Mouse (Mus musculus): Measurements from ENCODE around the gene Spem1.
"Not testable (repeated sequence)": the region's sequence is repeated elsewhere in the genome, so short reads cannot be mapped to it uniquely, and the experiment has no call there.

The Spem1 gene

DNA sequence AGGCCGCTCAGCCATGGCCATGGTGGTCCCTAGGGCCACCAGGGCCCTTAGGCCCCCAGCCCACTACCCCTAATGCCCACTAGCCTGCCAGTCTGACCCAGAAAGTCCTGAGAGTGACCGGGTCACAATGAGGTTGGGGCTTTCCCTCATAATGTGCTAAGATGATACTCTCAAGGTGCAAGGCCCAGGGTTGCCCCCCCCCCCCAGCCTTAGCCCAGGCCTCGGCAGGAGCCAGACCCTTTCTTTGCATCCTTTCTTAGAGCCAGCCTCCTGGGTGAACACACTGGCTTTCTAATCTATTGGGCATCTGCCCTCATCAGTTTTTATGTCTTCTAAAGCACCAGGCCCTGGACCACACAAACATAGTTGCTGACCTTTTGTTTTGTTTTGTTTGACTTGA, at the start of gene Spem1:
Gene Spem1 (minus strand): TSS at position 101 of the 400 bp plus-strand sequence.
- no peak for DNase-seq

DNA sequence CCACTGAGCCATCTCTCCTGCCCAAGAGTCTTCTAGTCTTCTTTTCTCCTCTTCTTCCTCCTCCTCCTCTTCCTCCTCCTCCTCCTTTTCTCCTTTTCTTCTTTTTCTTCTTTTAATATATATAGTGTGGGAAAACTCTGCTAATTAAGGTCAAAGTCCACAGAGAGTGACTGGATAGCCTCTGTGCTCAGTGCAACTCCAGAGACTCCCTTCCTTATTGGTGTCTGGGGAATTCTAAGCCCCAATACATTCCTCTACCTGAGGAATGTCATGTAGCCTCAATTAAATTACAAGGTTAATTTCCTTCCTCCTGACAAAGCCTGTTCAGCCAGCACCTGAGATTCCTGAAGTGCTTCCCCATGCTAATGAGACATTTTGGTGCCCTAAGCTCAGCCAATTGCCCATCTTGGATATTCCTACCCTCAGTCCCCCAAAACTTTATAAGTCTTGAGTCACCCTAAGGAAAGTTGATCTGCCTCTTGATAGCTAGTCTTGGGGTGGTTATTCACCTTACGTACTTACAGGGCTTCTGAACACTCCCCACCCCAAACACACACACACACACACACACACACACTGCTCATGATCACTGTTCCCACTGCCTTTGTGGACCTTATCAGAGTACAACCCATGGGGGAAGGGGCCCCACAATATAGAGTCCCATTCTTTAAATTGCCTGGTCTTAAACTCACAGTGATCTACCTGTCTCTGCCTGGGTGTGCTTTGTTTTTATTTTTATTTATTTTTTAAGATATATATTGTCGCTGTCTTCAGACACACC, 48.5 kb upstream of the Spem1 start:
- DNase-seq, result no peak

DNA sequence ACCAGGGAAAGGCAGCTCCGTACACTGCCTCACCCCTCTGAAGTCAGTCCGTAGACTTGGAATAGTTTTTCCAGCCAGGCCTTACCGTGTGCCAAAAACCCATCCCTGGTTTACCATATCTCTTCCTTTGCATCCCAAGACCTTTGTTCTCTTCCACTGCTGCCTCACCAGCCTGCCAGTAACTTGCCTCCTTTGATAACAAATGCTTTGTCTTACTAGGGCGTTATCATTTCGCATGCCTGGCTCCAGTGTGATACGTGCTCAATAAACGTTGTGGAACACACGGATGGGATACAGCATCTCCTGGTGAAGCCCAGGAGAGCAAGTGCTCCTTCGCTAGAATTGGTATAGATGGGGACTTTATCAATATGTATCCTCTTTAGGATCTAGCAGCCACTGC, 45.4 kb upstream of the Spem1 start:
- no peak for DNase-seq

DNA sequence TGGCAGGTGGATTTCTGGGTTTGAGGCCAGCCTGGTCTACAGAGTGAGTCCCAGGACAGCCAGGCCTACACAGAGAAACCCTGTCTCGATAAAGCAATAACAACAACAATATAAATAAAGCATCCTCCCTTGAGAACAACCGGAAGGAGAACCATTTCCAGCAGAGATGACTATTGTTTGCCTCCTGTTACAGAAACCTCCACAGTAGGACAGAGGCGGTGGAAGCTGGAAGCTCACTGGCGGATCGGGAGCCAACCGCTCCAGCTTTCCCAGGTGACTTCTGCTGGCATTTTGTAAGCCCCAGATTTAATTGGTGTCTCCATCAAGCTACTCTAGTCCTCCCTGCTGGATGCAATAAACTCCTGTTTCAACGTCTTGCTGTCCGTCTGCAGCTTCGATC, 43.6 kb upstream of the Spem1 start:
- DNase-seq, result no peak

DNA sequence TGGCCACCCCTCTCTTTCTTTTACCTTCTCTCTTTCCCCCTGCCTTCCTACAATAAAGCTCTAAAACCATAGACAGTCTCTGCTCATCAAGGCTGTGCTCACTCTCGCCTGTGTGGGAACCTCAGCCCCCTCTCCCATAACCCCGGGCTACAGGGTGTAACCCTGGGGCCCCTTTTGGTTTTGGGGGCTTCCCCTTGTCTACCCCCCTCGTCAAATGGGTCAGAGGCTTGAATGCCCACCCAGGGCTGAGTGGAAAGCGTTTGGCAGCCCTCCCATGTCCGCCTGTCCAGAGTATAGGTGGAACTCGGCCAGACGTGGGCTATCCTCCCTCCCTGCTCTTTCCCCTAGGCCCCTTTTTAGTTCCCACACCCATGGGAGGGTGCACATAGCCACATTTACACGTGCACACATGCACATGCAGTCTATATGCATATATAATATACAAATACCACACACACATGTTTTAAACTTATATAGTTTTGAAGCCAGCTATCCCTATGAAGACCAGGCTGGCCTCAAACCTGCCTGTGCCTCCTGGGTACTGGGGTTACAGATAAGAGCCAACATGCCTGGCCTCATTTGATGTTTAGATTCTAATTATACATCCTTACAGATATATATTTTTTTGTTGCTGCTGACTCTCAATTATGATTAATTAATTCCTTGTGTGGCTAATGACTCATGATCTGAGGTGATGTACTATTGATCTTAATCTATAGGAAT, 42.3 kb upstream of the Spem1 start:
- no peak for DNase-seq

DNA sequence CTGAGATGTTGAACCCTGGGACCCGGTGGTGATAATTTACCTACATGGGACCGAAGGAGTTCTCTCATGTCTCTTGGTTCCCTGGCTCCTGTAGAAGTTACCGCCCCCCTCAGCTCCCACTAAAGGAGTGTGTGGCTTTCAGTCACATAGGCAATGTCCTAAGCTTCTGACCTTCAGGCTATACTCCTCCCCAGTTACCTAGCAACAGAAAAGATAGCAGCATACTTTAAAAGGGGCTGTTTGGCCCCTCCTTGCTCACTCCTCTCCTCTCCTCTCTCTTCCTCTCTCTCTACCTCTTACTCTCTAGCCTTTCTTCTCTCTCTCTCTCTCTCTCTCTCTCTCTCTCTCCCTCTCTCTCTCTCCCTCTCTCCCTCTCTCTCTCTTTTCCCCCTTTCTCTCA, 41.7 kb upstream of the Spem1 start:
- not testable (repeated sequence) for DNase-seq

DNA sequence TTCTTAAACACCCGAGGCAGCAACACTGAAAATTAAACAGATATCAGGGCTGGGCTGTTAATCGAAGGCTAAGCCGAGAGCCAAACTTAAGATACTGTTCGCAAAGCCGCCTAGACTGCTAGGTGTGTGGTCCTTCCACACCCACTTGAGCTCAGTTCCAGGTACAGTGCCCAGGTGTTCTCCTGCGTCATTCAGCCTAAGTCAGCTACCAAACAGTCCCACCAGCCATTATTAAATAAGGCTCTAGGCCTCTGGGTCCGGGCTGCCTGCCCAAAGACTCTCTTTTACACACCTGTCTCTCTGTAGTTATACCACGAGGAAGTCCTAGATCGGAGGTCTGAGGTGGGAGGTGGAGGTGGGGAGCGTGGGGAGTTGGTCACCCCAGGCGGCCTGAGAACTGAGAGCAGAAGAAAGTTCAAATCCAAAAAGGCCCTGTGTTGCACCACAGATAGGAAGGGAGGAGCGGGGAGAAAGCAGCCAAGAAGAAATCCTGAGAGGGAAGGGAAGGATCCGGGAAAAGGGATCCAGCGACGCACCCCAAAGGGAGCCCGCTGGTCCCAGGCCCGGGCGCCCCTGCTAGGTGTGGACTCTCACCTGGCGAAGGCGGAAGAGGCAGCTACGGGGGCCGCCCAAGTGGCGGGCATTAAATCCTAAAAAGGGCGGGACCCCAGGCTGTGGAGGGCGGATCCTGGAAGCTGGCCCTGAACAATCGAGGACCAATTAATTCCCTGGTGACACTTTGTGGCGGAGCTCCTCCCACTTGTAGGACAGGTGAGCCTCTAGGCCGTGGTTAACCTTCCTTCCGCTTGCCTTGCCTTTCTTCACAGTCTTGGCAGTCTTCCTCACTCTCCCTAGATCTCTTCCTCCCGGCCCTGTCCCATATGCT, 36.4 kb upstream of the Spem1 start, which contains the start of gene Tnk1:
Gene Tnk1 (minus strand): TSS at position 618 of the 886 bp plus-strand sequence.
- peak; percentile 72 to 75 for DNase-seq

DNA sequence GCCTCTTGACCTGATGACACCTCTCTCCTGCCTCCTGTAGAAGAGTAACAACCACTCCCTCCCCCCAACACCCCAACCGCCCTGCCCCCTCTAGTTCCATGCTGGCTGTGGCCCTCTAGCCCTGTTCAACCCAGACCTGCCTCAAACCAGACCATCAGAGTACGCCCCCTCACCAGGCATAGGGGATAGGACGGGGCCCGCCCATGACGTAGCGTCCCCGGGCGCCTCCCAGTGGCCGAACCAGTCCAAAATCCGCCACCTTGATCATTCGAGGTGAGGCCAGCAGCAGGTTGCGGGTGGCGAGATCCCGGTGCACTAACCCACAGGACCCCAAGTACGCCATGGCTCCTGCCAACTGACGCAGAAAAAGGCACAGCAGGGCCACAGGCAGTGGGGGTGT, 33.4 kb upstream of the Spem1 start:
- peak; percentile 31 to 78 for DNase-seq

DNA sequence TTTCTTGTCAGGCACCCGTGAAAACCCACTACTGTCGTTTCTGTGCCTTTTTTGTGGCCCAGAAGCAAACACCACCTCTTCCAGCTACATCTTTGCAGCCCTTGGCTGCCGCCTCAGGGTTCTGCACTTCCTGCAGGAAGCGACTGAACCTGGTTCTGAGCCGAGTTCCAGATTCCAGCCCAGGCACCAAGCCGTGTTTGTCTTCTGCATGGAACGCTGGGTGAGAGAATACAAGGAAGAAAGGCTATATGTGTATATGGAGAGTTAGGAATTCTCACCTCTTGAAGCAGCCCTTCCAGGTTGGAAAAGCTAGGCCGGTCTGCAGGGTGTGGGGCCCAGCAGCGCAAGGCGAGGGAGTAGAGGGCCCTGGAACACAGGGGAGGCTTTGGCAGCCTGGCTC, 32.7 kb upstream of the Spem1 start:
- no peak for DNase-seq

DNA sequence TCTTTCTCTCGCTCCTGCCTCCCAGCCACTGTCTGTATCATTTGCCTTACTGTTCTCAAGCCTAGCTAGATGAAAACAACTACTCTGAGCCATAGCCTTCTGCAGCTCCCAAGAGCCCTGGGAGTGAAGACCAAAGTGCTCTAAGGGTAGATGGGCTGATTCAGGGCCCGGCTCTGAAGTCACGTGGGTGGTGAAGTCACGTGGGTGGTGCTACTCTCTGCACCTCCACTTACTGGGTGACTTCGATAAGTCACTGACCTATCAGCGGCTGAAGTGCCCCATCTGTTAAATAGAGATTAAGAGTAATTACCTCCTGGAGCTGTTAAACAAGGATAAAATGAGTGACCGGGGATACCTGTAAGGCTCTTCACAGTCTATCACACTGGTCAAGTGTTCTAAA, 32.0 kb upstream of the Spem1 start:
- peak; percentile 56 to 67 for DNase-seq

DNA sequence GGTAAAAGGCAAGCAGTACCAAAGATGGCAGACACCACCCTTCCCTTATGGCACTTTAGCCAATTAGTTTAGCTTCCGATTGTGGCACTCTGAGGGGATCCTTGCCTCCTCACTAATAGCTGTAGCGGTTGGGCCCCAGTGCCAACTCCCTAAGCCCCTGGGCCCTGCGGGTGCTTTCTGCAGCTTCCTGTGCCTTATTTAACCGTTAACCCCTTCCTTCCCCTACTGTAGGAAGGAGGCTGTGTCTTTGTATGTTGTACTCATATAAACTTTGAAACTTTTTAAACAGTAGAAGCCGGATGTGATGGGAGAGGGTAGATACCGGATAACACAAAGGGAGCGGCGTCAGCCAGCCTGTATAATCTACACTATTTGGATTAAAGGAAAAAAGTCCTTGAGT, 28.8 kb upstream of the Spem1 start:
- DNase-seq, result no peak

DNA sequence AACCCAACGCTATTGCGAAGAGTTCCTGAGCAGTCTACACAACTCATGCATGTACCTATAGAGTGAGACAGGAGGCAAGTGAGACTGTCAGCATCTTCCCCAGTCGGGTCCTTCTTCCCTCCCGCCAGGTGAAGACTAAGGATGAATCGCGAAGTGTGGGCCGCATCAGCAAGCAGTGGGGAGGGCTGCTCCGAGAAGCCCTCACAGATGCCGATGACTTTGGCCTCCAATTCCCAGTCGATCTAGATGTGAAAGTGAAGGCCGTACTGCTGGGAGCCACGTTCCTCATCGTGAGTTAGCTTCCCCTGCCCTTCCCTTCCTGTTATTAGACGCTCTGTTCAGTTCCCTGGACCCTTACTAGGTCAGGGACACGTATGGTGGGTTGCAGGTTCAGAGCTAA, 27.9 kb upstream of the Spem1 start:
- no peak for DNase-seq

DNA sequence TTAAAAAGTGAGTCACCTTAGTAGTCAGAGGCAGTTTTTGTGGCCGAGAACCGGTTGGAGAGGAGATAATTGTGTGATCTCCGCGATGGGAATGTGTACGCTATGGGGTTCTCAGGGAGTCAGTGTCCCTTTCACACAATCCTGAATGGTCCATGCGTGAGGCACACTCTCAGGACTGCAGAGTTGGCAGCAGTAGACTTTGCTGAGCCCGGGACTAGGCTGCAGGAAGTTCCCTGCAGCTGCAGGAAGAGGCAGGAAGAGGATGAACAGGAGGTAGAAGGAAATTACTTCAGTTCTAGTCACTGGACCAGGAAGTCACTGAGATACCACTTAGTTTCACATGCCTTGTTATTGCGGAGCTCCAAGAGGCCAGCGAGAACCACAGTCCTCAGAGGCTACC, 27.1 kb upstream of the Spem1 start:
- peak in 1 of 2 experiments; percentile 13 for DNase-seq

DNA sequence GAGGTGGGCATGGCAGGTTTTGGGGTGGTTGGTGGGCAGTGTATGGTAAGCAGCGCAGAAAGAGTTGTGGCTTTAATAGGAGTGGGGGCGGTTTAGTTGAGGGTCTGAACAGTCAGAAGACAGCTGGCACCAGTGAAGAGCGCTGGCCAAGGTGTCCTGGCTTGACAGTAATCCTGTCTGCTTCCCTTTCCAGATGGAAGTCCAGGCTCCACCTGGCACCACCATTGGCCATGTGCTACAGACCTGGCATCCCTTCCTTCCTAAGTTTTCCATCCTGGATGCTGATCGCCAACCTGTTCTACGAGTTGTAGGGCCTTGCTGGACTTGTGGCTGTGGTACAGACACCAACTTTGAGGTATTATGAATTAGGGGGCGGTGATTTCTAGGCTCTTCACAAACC, 26.0 kb upstream of the Spem1 start:
- DNase-seq, result no peak

DNA sequence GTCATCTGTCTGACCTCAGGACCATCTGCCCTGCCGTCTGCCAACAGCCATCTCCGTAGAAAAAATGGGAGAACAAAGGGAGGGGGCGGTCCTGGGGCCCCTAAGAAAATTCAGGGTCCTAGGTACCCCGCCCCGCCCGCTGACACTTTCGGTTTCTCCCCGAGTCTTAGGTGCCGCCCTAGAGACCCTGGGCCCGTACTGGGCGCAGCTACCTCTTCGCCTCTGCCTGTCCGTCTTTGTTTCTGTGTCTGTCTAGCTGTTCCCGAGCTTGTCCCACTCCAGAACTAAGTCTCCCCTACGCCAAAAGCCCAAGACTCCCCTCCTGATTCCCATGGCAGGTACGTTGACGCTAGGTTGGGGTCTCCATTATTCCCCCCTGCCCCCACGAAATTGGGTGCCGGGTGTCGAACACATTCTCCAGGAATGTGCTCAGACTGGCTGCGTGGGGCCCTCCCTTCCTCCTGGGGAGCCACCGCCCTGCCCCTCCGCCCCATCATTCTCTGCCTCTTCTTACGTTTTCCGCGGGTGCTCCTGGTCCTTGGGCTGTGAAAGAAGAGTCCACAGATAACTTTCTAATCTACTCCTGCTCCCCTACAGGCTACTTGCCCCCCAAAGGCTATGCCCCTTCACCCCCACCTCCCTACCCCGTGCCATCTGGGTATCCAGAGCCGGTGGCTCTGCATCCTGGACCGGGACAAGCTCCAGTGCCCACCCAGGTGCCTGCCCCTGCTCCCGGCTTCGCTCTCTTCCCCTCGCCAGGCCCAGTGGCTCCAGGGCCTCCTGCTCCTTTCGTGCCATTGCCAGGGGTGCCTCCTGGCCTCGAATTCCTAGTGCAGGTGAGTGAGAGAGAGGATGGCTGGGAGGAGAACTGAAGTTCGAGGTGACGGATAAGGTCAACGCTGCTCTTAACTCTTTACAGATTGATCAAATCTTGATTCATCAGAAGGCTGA, 25.0 kb upstream of the Spem1 start:
- peak in 1 of 2 experiments; percentile 41 for DNase-seq

DNA sequence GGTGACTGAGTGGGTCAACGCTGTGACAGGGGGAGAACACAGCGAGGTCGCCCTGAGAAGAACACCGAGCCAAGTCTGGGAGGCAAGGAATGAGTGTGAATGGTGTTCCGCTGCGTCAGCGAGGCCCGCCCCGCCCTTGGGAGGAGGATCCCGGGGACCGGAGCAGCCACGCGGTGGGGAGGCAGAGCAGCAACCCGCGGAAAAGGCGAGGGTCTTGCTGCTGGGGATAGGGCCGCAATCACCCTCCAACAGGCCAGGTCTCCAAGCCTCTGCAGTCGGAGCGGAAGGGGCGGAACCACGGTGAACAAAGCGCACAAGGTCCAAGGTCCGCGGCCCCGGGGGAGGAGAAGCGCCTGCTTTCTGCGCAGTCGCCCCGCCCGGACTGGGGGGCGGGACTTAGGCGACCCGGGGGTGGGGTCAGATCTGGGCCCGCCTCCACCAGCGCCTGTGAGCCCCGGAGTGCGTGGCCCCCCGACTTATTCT, 24.3 kb upstream of the Spem1 start, which contains the start of gene Plscr3:
Gene Plscr3 (plus strand): TSS at position 179 of the 483 bp plus-strand sequence.
- peak; percentile 96 to 98 for DNase-seq

DNA sequence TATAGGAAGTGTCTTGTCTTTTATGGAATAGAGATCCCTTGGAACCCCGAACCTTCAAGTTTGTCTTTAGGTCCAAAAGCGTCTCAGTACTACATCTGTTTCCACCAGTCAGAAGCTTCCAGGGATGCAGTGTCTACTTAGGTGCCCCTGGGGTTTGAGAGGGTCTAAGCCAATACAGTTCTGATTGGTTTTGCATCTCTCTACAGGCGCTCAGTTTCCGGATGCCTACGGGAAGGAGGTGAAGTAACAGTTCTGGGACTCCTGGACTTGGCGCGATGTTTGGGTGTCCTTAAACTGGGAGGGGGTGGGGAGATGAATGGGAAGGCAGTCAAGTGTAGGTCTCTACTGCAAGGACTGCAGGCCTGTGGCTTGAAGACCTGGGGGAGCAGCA, 16.7 kb upstream of the Spem1 start:
- DNase-seq, result peak; percentile 19 to 42

DNA sequence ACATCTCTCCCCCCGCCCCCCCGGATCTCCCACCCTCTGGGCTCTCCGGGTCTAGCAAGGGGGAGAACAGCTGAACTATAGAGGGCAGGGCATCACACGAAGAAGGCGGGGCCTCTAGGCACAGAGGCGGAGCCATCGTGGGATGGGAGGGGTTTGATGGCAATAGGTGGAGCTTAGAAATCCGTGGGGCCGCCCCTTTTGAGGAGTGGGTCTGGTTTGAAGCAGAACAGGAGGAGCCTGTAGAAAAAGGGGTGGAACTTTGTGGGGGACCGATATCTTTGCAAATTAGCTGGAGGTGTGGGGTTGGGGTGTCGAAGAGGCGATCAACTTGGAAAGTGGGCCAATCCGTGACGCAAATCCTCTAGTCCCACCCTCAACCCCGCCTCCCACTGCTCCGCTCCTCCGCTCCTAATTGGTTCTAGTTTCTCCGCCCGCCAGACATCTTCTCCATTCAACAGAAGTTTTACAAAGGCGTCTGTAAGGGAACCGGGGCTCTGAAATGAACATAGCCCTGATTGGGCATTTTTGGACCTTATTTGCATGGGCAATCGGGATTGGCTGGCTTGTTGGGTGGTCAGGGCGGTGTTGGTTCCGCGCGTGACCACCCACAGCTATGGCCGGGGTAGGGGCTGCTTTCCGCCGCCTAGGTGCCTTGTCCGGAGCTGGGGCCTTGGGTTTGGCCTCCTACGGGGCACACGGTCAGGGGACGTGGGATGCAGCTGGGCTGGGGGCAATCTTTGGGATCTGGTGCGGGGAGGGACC, 16.2 kb upstream of the Spem1 start, which contains the start of gene Tmem256:
Gene Tmem256 (plus strand): TSS at position 563 of the 762 bp plus-strand sequence.
- DNase-seq, result peak; percentile 97 to 99

DNA sequence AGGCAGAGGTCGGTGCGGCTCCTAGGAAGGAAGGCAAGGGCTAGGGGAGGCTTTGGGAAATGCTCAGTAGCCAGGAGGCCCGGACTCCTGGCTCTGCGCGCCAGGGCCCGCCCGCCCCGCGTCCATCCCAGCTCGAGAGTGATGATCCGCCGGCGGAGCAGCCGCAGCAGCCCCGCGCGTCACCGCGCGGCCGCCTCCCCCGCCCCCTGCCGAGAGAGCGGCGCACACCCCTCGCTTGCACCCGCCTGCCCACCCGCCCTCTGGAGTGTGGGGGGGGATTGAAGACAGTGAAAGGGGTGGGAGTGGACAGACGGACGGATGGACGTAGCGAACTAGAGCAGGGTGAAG, 15.6 kb upstream of the Spem1 start, which contains the start of gene Nlgn2:
Gene Nlgn2 (minus strand): TSS at position 181 of the 348 bp plus-strand sequence.
- no peak for DNase-seq

DNA sequence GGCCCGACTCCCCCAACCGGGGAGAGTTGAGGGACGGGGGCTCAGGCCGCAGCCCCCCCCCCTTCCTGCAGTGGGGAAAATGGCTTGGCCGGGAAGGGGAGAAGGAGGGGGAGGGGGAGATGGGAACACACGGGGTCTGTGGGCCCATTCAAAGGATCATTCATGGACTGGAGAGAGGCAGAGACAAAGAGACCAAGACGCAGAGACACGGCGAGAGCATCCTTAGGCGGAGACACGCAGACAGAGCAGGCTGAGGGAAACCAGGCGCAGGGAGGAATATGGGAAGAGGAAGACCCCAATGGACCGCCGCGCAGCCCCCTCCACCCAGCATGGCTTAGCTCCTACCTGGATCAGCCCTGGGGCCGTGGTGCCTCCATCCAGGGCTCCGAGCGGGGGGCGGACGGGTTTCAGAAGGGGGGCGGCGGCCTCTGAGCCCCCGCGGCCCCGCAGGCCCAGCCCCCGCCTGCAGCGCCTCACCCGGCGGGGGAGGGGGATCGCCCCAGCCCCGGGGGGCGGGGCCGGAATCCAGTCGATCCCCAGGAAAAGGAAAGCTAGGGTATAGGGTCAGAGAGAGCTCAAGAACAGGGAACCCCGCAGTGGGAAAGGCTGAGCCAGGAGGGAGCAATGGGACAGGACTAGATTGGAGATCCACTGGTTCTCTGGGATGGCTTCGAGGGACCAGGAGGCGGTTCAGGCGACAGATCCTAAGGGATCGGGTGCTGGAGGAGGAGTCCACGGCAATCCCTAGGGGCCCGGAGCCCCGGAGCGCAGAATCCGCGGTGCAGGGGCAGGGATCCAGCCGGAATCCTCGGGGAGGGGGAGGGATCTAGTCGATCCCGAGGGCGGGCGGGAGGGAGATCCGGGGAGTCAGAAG, 15.0 kb upstream of the Spem1 start:
- DNase-seq, result peak in 1 of 2 experiments; percentile 49
